Mouse (Mus musculus): ENCODE results near the gene Fbln1. TPM values are rescaled to one million over a fixed set of nuclear protein-coding genes. Genes with fewer than 3 reads are reported as not detected.

Fbln1 gene
- polyA plus RNA-seq, 1 experiment from 2014 or later, result 207 TPM

GRCm38 (mm10) chr15:85208332-85208731, 2.6 kb downstream of the Fbln1 start:
- peaks cover 19% of the 10 kb centered on the region for H3K27me3 ChIP-seq (replicated peaks; ENCODE audit: low read depth, poor library complexity, severe bottlenecking)
- peak overlapping the region; percentile 89 for H3K4me3 ChIP-seq
- peak overlapping the region; percentile 99 for H3K27ac ChIP-seq (replicated peaks)
- H3K4me1 ChIP-seq, result peaks cover 49% of the 10 kb centered on the region
- DNase-seq (ENCODE audit: low spot score), result peak; percentile 45
- H3K36me3 ChIP-seq (replicated peaks), result peaks cover 50% of the 10 kb centered on the region
- WGBS, result 15% methylated on average over 10 of the region's 10 CpGs
- peaks cover 25% of the 10 kb centered on the region for H3K9me3 ChIP-seq

GRCm38 (mm10) chr15:85209341-85209740, 3.6 kb downstream of the Fbln1 start:
- peaks cover 41% of the 10 kb centered on the region for H3K4me1 ChIP-seq
- no peak for DNase-seq (ENCODE audit: low spot score)
- H3K27ac ChIP-seq (replicated peaks), result no peak overlapping the region
- 84% methylated on average over 3 of the region's 3 CpGs for WGBS
- peaks cover 9% of the 10 kb centered on the region for H3K27me3 ChIP-seq (replicated peaks; ENCODE audit: low read depth, poor library complexity, severe bottlenecking)
- peaks cover 34% of the 10 kb centered on the region for H3K9me3 ChIP-seq
- peaks cover 60% of the 10 kb centered on the region for H3K36me3 ChIP-seq (replicated peaks)
- H3K4me3 ChIP-seq, result peak overlapping the region; percentile 89; the same call in 1 of the 2 replicates

- no peak overlapping the region for H3K27ac ChIP-seq (replicated peaks)
- peaks cover 47% of the 10 kb centered on the region for H3K9me3 ChIP-seq
- H3K4me1 ChIP-seq, result peaks cover 32% of the 10 kb centered on the region
- DNase-seq (ENCODE audit: low spot score), result no peak
- WGBS, result 89% methylated on average over 12 of the region's 12 CpGs
- H3K27me3 ChIP-seq (replicated peaks; ENCODE audit: low read depth, poor library complexity, severe bottlenecking), result no peaks in the 10 kb centered on the region
- H3K4me3 ChIP-seq, result no peak overlapping the region
- peaks cover 74% of the 10 kb centered on the region for H3K36me3 ChIP-seq (replicated peaks)
Measured at GRCm38 (mm10) chr15:85210686-85211085, 4.9 kb downstream of the Fbln1 start.

GRCm38 (mm10) chr15:85211101-85211760, 5.5 kb downstream of the Fbln1 start:
- Histone ChIP-seq H3K27ac (replicated peaks) (no peak overlapping the region), H3K27me3 (replicated peaks; ENCODE audit: low read depth, poor library complexity, severe bottlenecking) (no peaks in the 10 kb centered on the region), H3K4me3 (no peak overlapping the region), H3K9me3 (peaks cover 53% of the 10 kb centered on the region), H3K36me3 (replicated peaks) (peaks cover 79% of the 10 kb centered on the region), H3K4me1 (peaks cover 27% of the 10 kb centered on the region)
- DNase-seq (ENCODE audit: low spot score), result no peak
- WGBS, result 94% methylated on average over 18 of the region's 18 CpGs

GRCm38 (mm10) chr15:85216069-85216813, 10.5 kb downstream of the Fbln1 start:
- Histone ChIP-seq H3K4me3 (no peak overlapping the region), H3K9me3 (peaks cover 41% of the 10 kb centered on the region), H3K4me1 (peaks cover 2% of the 10 kb centered on the region; the same call in 1 of the 2 replicates), H3K27me3 (replicated peaks; ENCODE audit: low read depth, poor library complexity, severe bottlenecking) (no peaks in the 10 kb centered on the region), H3K36me3 (replicated peaks) (peaks cover 99% of the 10 kb centered on the region), H3K27ac (replicated peaks) (no peak overlapping the region)
- DNase-seq (ENCODE audit: low spot score), result no peak
- 96% methylated on average over 7 of the region's 7 CpGs for WGBS

- Histone ChIP-seq H3K27me3 (replicated peaks; ENCODE audit: low read depth, poor library complexity, severe bottlenecking) (no peaks in the 10 kb centered on the region), H3K9me3 (peaks cover 26% of the 10 kb centered on the region), H3K27ac (replicated peaks) (no peak overlapping the region), H3K4me3 (no peak overlapping the region), H3K36me3 (replicated peaks) (peaks cover 99% of the 10 kb centered on the region), H3K4me1 (peaks cover 5% of the 10 kb centered on the region; the same call in 1 of the 2 replicates)
- no peak for DNase-seq (ENCODE audit: low spot score)
- 86% methylated on average over 5 of the region's 5 CpGs for WGBS
Measured at GRCm38 (mm10) chr15:85218617-85219265, 13.0 kb downstream of the Fbln1 start.

- H3K4me3 ChIP-seq, result no peak overlapping the region
- H3K4me1 ChIP-seq, result peaks cover 5% of the 10 kb centered on the region; the same call in 1 of the 2 replicates
- 92% methylated on average over 6 of the region's 6 CpGs for WGBS
- peaks cover 10% of the 10 kb centered on the region for H3K9me3 ChIP-seq
- H3K27me3 ChIP-seq (replicated peaks; ENCODE audit: low read depth, poor library complexity, severe bottlenecking), result no peaks in the 10 kb centered on the region
- DNase-seq (ENCODE audit: low spot score), result no peak
- no peak overlapping the region for H3K27ac ChIP-seq (replicated peaks)
- H3K36me3 ChIP-seq (replicated peaks), result peaks cover 98% of the 10 kb centered on the region
Measured at GRCm38 (mm10) chr15:85220371-85220770, 14.6 kb downstream of the Fbln1 start.

GRCm38 (mm10) chr15:85221115-85221854, 15.5 kb downstream of the Fbln1 start:
- Histone ChIP-seq H3K9me3 (peaks cover under 1% of the 10 kb centered on the region), H3K4me3 (no peak overlapping the region), H3K27ac (replicated peaks) (no peak overlapping the region), H3K4me1 (peaks cover 5% of the 10 kb centered on the region; the same call in 1 of the 2 replicates), H3K27me3 (replicated peaks; ENCODE audit: low read depth, poor library complexity, severe bottlenecking) (no peaks in the 10 kb centered on the region), H3K36me3 (replicated peaks) (peaks cover 98% of the 10 kb centered on the region)
- 84% methylated on average over 12 of the region's 12 CpGs for WGBS
- no peak for DNase-seq (ENCODE audit: low spot score)

- Histone ChIP-seq H3K27me3 (replicated peaks; ENCODE audit: low read depth, poor library complexity, severe bottlenecking) (no peaks in the 10 kb centered on the region), H3K27ac (replicated peaks) (no peak overlapping the region), H3K4me1 (0 out of 2 replicates have a peak, but pooled peaks cover 2% of the 10 kb centered on the region), H3K36me3 (replicated peaks) (peaks cover 99% of the 10 kb centered on the region), H3K4me3 (no peak overlapping the region), H3K9me3 (no peaks in the 10 kb centered on the region)
- no peak for DNase-seq (ENCODE audit: low spot score)
- WGBS, result 91% methylated on average over 3 of the region's 3 CpGs
Measured at GRCm38 (mm10) chr15:85225693-85226092, 19.9 kb downstream of the Fbln1 start.

- no peaks in the 10 kb centered on the region for H3K9me3 ChIP-seq
- H3K4me3 ChIP-seq, result no peak overlapping the region
- H3K36me3 ChIP-seq (replicated peaks), result peaks cover 99% of the 10 kb centered on the region
- no peaks in the 10 kb centered on the region for H3K4me1 ChIP-seq
- no peak overlapping the region for H3K27ac ChIP-seq (replicated peaks)
- H3K27me3 ChIP-seq (replicated peaks; ENCODE audit: low read depth, poor library complexity, severe bottlenecking), result no peaks in the 10 kb centered on the region
- WGBS, result 86% methylated on average over 7 of the region's 7 CpGs
- DNase-seq (ENCODE audit: low spot score), result no peak
Measured at GRCm38 (mm10) chr15:85226841-85227240, 21.1 kb downstream of the Fbln1 start.

GRCm38 (mm10) chr15:85228568-85228967, 22.8 kb downstream of the Fbln1 start:
- no peaks in the 10 kb centered on the region for H3K27me3 ChIP-seq (replicated peaks; ENCODE audit: low read depth, poor library complexity, severe bottlenecking)
- no peak overlapping the region for H3K27ac ChIP-seq (replicated peaks)
- peaks cover 99% of the 10 kb centered on the region for H3K36me3 ChIP-seq (replicated peaks)
- no peak overlapping the region for H3K4me3 ChIP-seq
- no peak for DNase-seq (ENCODE audit: low spot score)
- WGBS, result 87% methylated on average over 3 of the region's 3 CpGs
- no peaks in the 10 kb centered on the region for H3K9me3 ChIP-seq
- no peaks in the 10 kb centered on the region for H3K4me1 ChIP-seq

GRCm38 (mm10) chr15:85229960-85230535, 24.3 kb downstream of the Fbln1 start:
- peaks cover 99% of the 10 kb centered on the region for H3K36me3 ChIP-seq (replicated peaks)
- no peak overlapping the region for H3K27ac ChIP-seq (replicated peaks)
- 92% methylated on average over 13 of the region's 13 CpGs for WGBS
- H3K9me3 ChIP-seq, result no peaks in the 10 kb centered on the region
- no peaks in the 10 kb centered on the region for H3K4me1 ChIP-seq
- no peaks in the 10 kb centered on the region for H3K27me3 ChIP-seq (replicated peaks; ENCODE audit: low read depth, poor library complexity, severe bottlenecking)
- DNase-seq (ENCODE audit: low spot score), result no peak
- H3K4me3 ChIP-seq, result no peak overlapping the region

All from embryonic facial prominence, embryonic 10.5 days (tissue).